Mouse (Mus musculus) layer of hippocampus, adult 2 months (tissue): ENCODE measurements around the gene Ifnar2. TPM values are rescaled to one million over a fixed set of nuclear protein-coding genes. Genes with fewer than 3 reads are reported as not detected.

Experiments used
- DNase-seq, 2 experiments: peaks; one replicate each; pipeline ENCODE4 v3.0.0; 2022; ENCODE audit warnings: low spot score in 2 of 2
- H3K27ac ChIP-seq: fragments of 200-600 bp; 2 replicates; pipeline ENCODE4 v1.8.1; 2022
- H3K4me3 ChIP-seq: fragments of 200-600 bp; 2 replicates; pipeline ENCODE4 v1.8.1; 2022; ENCODE audit warnings: mild to moderate bottlenecking
- CTCF ChIP-seq: fragments of 200-600 bp; conservative IDR thresholded peaks from 2 replicates; pipeline ENCODE4 v1.8.1; 2022; ENCODE audit warnings: antibody characterized with exemption, mild to moderate bottlenecking, moderate library complexity
- total RNA-seq, 2 experiments: library from RNA; stranded (reverse); gene quantifications; 2 replicates each; pipeline ENCODE4 v1.2.3; 2021

The Ifnar2 gene
- total RNA-seq, 2 experiments from 2014 or later = 19.8 to 25.5 TPM

- H3K4me3 ChIP-seq = peak overlapping the region; percentile 33; the same call in 1 of the 2 replicates
- DNase-seq = no peak
- peak overlapping the region; percentile 53; the same call in 1 of the 2 replicates for H3K27ac ChIP-seq
- no peak for TF ChIP-seq CTCF
Observed at GRCm38 (mm10) chr16:91348588-91349330, 23.8 kb upstream of the Ifnar2 start.

- peak; percentile 82 to 84 for DNase-seq
- Histone ChIP-seq H3K4me3 (no peak overlapping the region), H3K27ac (no peak overlapping the region)
- TF ChIP-seq CTCF = peak; percentile 94
Observed at GRCm38 (mm10) chr16:91352084-91352562, 20.5 kb upstream of the Ifnar2 start.

GRCm38 (mm10) chr16:91352749-91353148 lies 19.8 kb upstream of the Ifnar2 start:
- Histone ChIP-seq H3K4me3 (no peak overlapping the region), H3K27ac (no peak overlapping the region)
- TF ChIP-seq CTCF = no peak
- no peak for DNase-seq

GRCm38 (mm10) chr16:91353177-91353576 lies 19.4 kb upstream of the Ifnar2 start:
- no peak overlapping the region for H3K27ac ChIP-seq
- no peak for TF ChIP-seq CTCF
- no peak for DNase-seq
- H3K4me3 ChIP-seq = no peak overlapping the region

- DNase-seq = no peak
- Histone ChIP-seq H3K4me3 (no peak overlapping the region), H3K27ac (no peak overlapping the region)
- TF ChIP-seq CTCF = no peak
Observed at GRCm38 (mm10) chr16:91353638-91354037, 18.9 kb upstream of the Ifnar2 start.

- Histone ChIP-seq H3K27ac (peak overlapping the region; percentile 57; the same call in 1 of the 2 replicates), H3K4me3 (no peak overlapping the region)
- no peak for TF ChIP-seq CTCF
- DNase-seq = no peak
Observed at GRCm38 (mm10) chr16:91354599-91354998, 18.0 kb upstream of the Ifnar2 start.

GRCm38 (mm10) chr16:91355160-91355559 lies 17.4 kb upstream of the Ifnar2 start:
- no peak for DNase-seq
- H3K4me3 ChIP-seq = no peak overlapping the region
- peak overlapping the region; percentile 57; the same call in 1 of the 2 replicates for H3K27ac ChIP-seq
- TF ChIP-seq CTCF = no peak

GRCm38 (mm10) chr16:91356760-91357525 lies 15.6 kb upstream of the Ifnar2 start:
- Histone ChIP-seq H3K4me3 (no peak overlapping the region), H3K27ac (no peak overlapping the region)
- TF ChIP-seq CTCF = no peak
- DNase-seq = no peak

GRCm38 (mm10) chr16:91357526-91357900 lies 15.1 kb upstream of the Ifnar2 start:
- TF ChIP-seq CTCF = no peak
- Histone ChIP-seq H3K27ac (no peak overlapping the region), H3K4me3 (no peak overlapping the region)
- no peak for DNase-seq

- no peak overlapping the region for H3K27ac ChIP-seq
- DNase-seq = peak; percentile 53 to 71
- peak; percentile 82 for TF ChIP-seq CTCF
- H3K4me3 ChIP-seq = no peak overlapping the region
Observed at GRCm38 (mm10) chr16:91358555-91358954, 14.0 kb upstream of the Ifnar2 start.

- no peak overlapping the region for H3K4me3 ChIP-seq
- DNase-seq = no peak
- TF ChIP-seq CTCF = no peak
- no peak overlapping the region for H3K27ac ChIP-seq
Observed at GRCm38 (mm10) chr16:91359531-91359930, 13.1 kb upstream of the Ifnar2 start.

- TF ChIP-seq CTCF = no peak
- H3K27ac ChIP-seq = no peak overlapping the region
- no peak for DNase-seq
- H3K4me3 ChIP-seq = no peak overlapping the region
Observed at GRCm38 (mm10) chr16:91360162-91360561, 12.4 kb upstream of the Ifnar2 start.

GRCm38 (mm10) chr16:91362006-91362405 lies 10.6 kb upstream of the Ifnar2 start:
- no peak for TF ChIP-seq CTCF
- DNase-seq = no peak
- H3K27ac ChIP-seq = no peak overlapping the region
- H3K4me3 ChIP-seq = no peak overlapping the region
